Mouse (Mus musculus): ENCODE measurements around the gene Hscb. TPM values are rescaled to one million over a fixed set of nuclear protein-coding genes. Genes with fewer than 3 reads are reported as not detected.

Gene Hscb
- polyA plus RNA-seq, 1 experiment from 2014 or later: 31.7 TPM

Other genes starting within 250 kb of the Hscb start
- 53.4 and 55.1 TPM in 2 replicates for gene Noc4l, start 186.4 kb downstream of the Hscb start, polyA plus RNA-seq (2015; fragmentation: Nextera tagmentation; extraction: Ambion mirVana)
- gene Ddx51, start 186.3 kb downstream of the Hscb start, polyA plus RNA-seq (2015; fragmentation: Nextera tagmentation; extraction: Ambion mirVana): 22.0 and 27.7 TPM in 2 replicates
- 38.8 and 46.5 TPM in 2 replicates for gene Ep400, start 69.1 kb downstream of the Hscb start, polyA plus RNA-seq (2015; fragmentation: Nextera tagmentation; extraction: Ambion mirVana)
- 35.1 and 36.0 TPM in 2 replicates for gene Pus1, start 59.1 kb downstream of the Hscb start, polyA plus RNA-seq (2015; fragmentation: Nextera tagmentation; extraction: Ambion mirVana)
- gene Ulk1, start 29.7 kb downstream of the Hscb start, polyA plus RNA-seq (2015; fragmentation: Nextera tagmentation; extraction: Ambion mirVana): 19.1 and 19.7 TPM in 2 replicates
- 31.3 and 33.1 TPM in 2 replicates for gene Chek2, start 202 bp upstream of the Hscb start, polyA plus RNA-seq (2015; fragmentation: Nextera tagmentation; extraction: Ambion mirVana)
- 9.9 and 10.4 TPM in 2 replicates for gene Ttc28, start 40.0 kb upstream of the Hscb start, polyA plus RNA-seq (2015; fragmentation: Nextera tagmentation; extraction: Ambion mirVana)